Mouse (Mus musculus): ENCODE measurements around the gene Man1a. TPM values are rescaled to one million over a fixed set of nuclear protein-coding genes. Genes with fewer than 3 reads are reported as not detected.

The Man1a gene
- polyA plus RNA-seq, 1 experiment from 2014 or later = 4.0 TPM

- no peak overlapping the region for H3K27ac ChIP-seq
- H3K4me3 ChIP-seq = no peak overlapping the region
- H3K4me2 ChIP-seq = no peak overlapping the region
- no peak overlapping the region for H3K9ac ChIP-seq
- ATAC-seq (ENCODE audit: insufficient number of reproducible peaks, insufficient read depth, low FRiP score, low TSS enrichment, low read depth) = no peak
- H3K4me1 ChIP-seq = no peaks in the 10 kb centered on the region
- H3K27me3 ChIP-seq = no peaks in the 10 kb centered on the region
- WGBS = 77% methylated on average over 3 of the region's 3 CpGs
- no peaks in the 10 kb centered on the region for H3K9me3 ChIP-seq
- H3K36me3 ChIP-seq = no peaks in the 10 kb centered on the region
Observed at GRCm38 (mm10) chr10:54006868-54007267, 69.5 kb downstream of the Man1a start.

- no peaks in the 10 kb centered on the region for H3K4me1 ChIP-seq
- ATAC-seq (ENCODE audit: insufficient number of reproducible peaks, insufficient read depth, low FRiP score, low TSS enrichment, low read depth) = no peak
- H3K9ac ChIP-seq = no peak overlapping the region
- H3K27ac ChIP-seq = no peak overlapping the region
- H3K9me3 ChIP-seq = no peaks in the 10 kb centered on the region
- H3K27me3 ChIP-seq = no peaks in the 10 kb centered on the region
- no peak overlapping the region for H3K4me3 ChIP-seq
- H3K36me3 ChIP-seq = no peaks in the 10 kb centered on the region
- no peak overlapping the region for H3K4me2 ChIP-seq
- WGBS = 88% methylated on average over 2 of the region's 2 CpGs
Observed at GRCm38 (mm10) chr10:54005847-54006246, 70.6 kb downstream of the Man1a start.

- Histone ChIP-seq H3K4me3 (no peak overlapping the region), H3K9me3 (no peaks in the 10 kb centered on the region), H3K27me3 (no peaks in the 10 kb centered on the region), H3K4me1 (no peaks in the 10 kb centered on the region), H3K27ac (no peak overlapping the region), H3K9ac (no peak overlapping the region), H3K36me3 (no peaks in the 10 kb centered on the region), H3K4me2 (no peak overlapping the region)
- no peak for ATAC-seq (ENCODE audit: insufficient number of reproducible peaks, insufficient read depth, low FRiP score, low TSS enrichment, low read depth)
- WGBS = 72% methylated on average over 2 of the region's 2 CpGs
Observed at GRCm38 (mm10) chr10:54002936-54003335, 73.5 kb downstream of the Man1a start.

GRCm38 (mm10) chr10:53997301-53997700, 79.1 kb downstream of the Man1a start:
- H3K9ac ChIP-seq = no peak overlapping the region
- no peaks in the 10 kb centered on the region for H3K36me3 ChIP-seq
- 95% methylated on average over 13 of the region's 13 CpGs for WGBS

GRCm38 (mm10) chr10:53996216-53996615, 80.2 kb downstream of the Man1a start:
- no peaks in the 10 kb centered on the region for H3K9me3 ChIP-seq
- no peaks in the 10 kb centered on the region for H3K4me1 ChIP-seq
- no peaks in the 10 kb centered on the region for H3K36me3 ChIP-seq
- no peak for ATAC-seq (ENCODE audit: insufficient number of reproducible peaks, insufficient read depth, low FRiP score, low TSS enrichment, low read depth)
- no peak overlapping the region for H3K4me3 ChIP-seq
- no peak overlapping the region for H3K4me2 ChIP-seq
- no peak overlapping the region for H3K27ac ChIP-seq
- H3K27me3 ChIP-seq = no peaks in the 10 kb centered on the region
- no peak overlapping the region for H3K9ac ChIP-seq

More at GRCm38 (mm10) chr10:53997301-53997700, 79.1 kb downstream of the Man1a start:
- no peaks in the 10 kb centered on the region for H3K4me1 ChIP-seq
- no peaks in the 10 kb centered on the region for H3K27me3 ChIP-seq
- no peak for ATAC-seq (ENCODE audit: insufficient number of reproducible peaks, insufficient read depth, low FRiP score, low TSS enrichment, low read depth)
- no peaks in the 10 kb centered on the region for H3K9me3 ChIP-seq
- H3K4me2 ChIP-seq = no peak overlapping the region
- H3K4me3 ChIP-seq = no peak overlapping the region
- no peak overlapping the region for H3K27ac ChIP-seq

GRCm38 (mm10) chr10:53994591-53994990, 81.8 kb downstream of the Man1a start:
- H3K36me3 ChIP-seq = no peaks in the 10 kb centered on the region
- 95% methylated on average over 3 of the region's 3 CpGs for WGBS
- no peaks in the 10 kb centered on the region for H3K27me3 ChIP-seq
- no peak overlapping the region for H3K27ac ChIP-seq
- no peak overlapping the region for H3K4me2 ChIP-seq
- no peaks in the 10 kb centered on the region for H3K9me3 ChIP-seq
- no peak overlapping the region for H3K4me3 ChIP-seq
- no peak for ATAC-seq (ENCODE audit: insufficient number of reproducible peaks, insufficient read depth, low FRiP score, low TSS enrichment, low read depth)
- H3K4me1 ChIP-seq = no peaks in the 10 kb centered on the region
- H3K9ac ChIP-seq = no peak overlapping the region

GRCm38 (mm10) chr10:53990434-53990833, 86.0 kb downstream of the Man1a start:
- no peak overlapping the region for H3K27ac ChIP-seq
- ATAC-seq (ENCODE audit: insufficient number of reproducible peaks, insufficient read depth, low FRiP score, low TSS enrichment, low read depth) = no peak
- no peak overlapping the region for H3K4me3 ChIP-seq
- H3K9ac ChIP-seq = no peak overlapping the region
- H3K4me2 ChIP-seq = no peak overlapping the region
- H3K9me3 ChIP-seq = no peaks in the 10 kb centered on the region
- H3K36me3 ChIP-seq = no peaks in the 10 kb centered on the region
- no peaks in the 10 kb centered on the region for H3K27me3 ChIP-seq
- no peaks in the 10 kb centered on the region for H3K4me1 ChIP-seq
- WGBS = 87% methylated on average over 4 of the region's 4 CpGs

- H3K4me3 ChIP-seq = no peak overlapping the region
- WGBS = 94% methylated on average over 5 of the region's 5 CpGs
- no peaks in the 10 kb centered on the region for H3K36me3 ChIP-seq
- H3K4me1 ChIP-seq = no peaks in the 10 kb centered on the region
- H3K27me3 ChIP-seq = no peaks in the 10 kb centered on the region
- no peak overlapping the region for H3K27ac ChIP-seq
- no peaks in the 10 kb centered on the region for H3K9me3 ChIP-seq
- H3K4me2 ChIP-seq = no peak overlapping the region
- no peak for ATAC-seq (ENCODE audit: insufficient number of reproducible peaks, insufficient read depth, low FRiP score, low TSS enrichment, low read depth)
- no peak overlapping the region for H3K9ac ChIP-seq
Observed at GRCm38 (mm10) chr10:53984894-53985293, 91.5 kb downstream of the Man1a start.

GRCm38 (mm10) chr10:53984086-53984485, 92.3 kb downstream of the Man1a start:
- no peaks in the 10 kb centered on the region for H3K27me3 ChIP-seq
- H3K4me2 ChIP-seq = no peak overlapping the region
- no peak overlapping the region for H3K9ac ChIP-seq
- no peak overlapping the region for H3K4me3 ChIP-seq
- no peaks in the 10 kb centered on the region for H3K36me3 ChIP-seq
- H3K4me1 ChIP-seq = no peaks in the 10 kb centered on the region
- H3K9me3 ChIP-seq = no peaks in the 10 kb centered on the region
- 70% methylated on average over 3 of the region's 3 CpGs for WGBS
- ATAC-seq (ENCODE audit: insufficient number of reproducible peaks, insufficient read depth, low FRiP score, low TSS enrichment, low read depth) = no peak
- no peak overlapping the region for H3K27ac ChIP-seq

GRCm38 (mm10) chr10:53978647-53979046, 97.8 kb downstream of the Man1a start:
- 73% methylated on average over 1 of the region's 1 CpGs for WGBS
- no peak overlapping the region for H3K4me3 ChIP-seq
- ATAC-seq (ENCODE audit: insufficient number of reproducible peaks, insufficient read depth, low FRiP score, low TSS enrichment, low read depth) = no peak
- H3K27ac ChIP-seq = no peak overlapping the region
- no peaks in the 10 kb centered on the region for H3K27me3 ChIP-seq
- no peaks in the 10 kb centered on the region for H3K9me3 ChIP-seq
- H3K9ac ChIP-seq = no peak overlapping the region
- H3K4me1 ChIP-seq = no peaks in the 10 kb centered on the region
- H3K4me2 ChIP-seq = no peak overlapping the region
- H3K36me3 ChIP-seq = no peaks in the 10 kb centered on the region

GRCm38 (mm10) chr10:53974180-53974579, 102.2 kb downstream of the Man1a start:
- Histone ChIP-seq H3K27me3 (no peaks in the 10 kb centered on the region), H3K4me3 (no peak overlapping the region), H3K9me3 (no peaks in the 10 kb centered on the region), H3K36me3 (no peaks in the 10 kb centered on the region), H3K4me2 (no peak overlapping the region), H3K27ac (no peak overlapping the region), H3K9ac (no peak overlapping the region), H3K4me1 (no peaks in the 10 kb centered on the region)
- ATAC-seq (ENCODE audit: insufficient number of reproducible peaks, insufficient read depth, low FRiP score, low TSS enrichment, low read depth) = no peak

- H3K4me1 ChIP-seq = no peaks in the 10 kb centered on the region
- no peak for ATAC-seq (ENCODE audit: insufficient number of reproducible peaks, insufficient read depth, low FRiP score, low TSS enrichment, low read depth)
- no peaks in the 10 kb centered on the region for H3K27me3 ChIP-seq
- no peaks in the 10 kb centered on the region for H3K9me3 ChIP-seq
- no peak overlapping the region for H3K4me2 ChIP-seq
- no peak overlapping the region for H3K4me3 ChIP-seq
- no peak overlapping the region for H3K27ac ChIP-seq
- 82% methylated on average over 3 of the region's 3 CpGs for WGBS
- H3K9ac ChIP-seq = no peak overlapping the region
- H3K36me3 ChIP-seq = no peaks in the 10 kb centered on the region
Observed at GRCm38 (mm10) chr10:53959759-53960158, 116.7 kb downstream of the Man1a start.

- Histone ChIP-seq H3K27ac (no peak overlapping the region), H3K4me1 (no peaks in the 10 kb centered on the region), H3K4me2 (no peak overlapping the region), H3K36me3 (no peaks in the 10 kb centered on the region), H3K9me3 (no peaks in the 10 kb centered on the region), H3K9ac (no peak overlapping the region), H3K27me3 (no peaks in the 10 kb centered on the region), H3K4me3 (no peak overlapping the region)
- ATAC-seq (ENCODE audit: insufficient number of reproducible peaks, insufficient read depth, low FRiP score, low TSS enrichment, low read depth) = no peak
- 78% methylated on average over 7 of the region's 7 CpGs for WGBS
Observed at GRCm38 (mm10) chr10:53941597-53941996, 134.8 kb downstream of the Man1a start.
